Mouse (Mus musculus) ZHBTc4 (cell line): ENCODE results near the gene Yaf2.
"Not testable (repeated sequence)": the region's sequence is repeated elsewhere in the genome, so short reads cannot be mapped to it uniquely, and the experiment has no call there.

ENCODE experiments used
- DNase-seq: peaks from one replicate; pipeline ENCODE4 v3.0.0-alpha.2; 2011; ENCODE audit warnings: low read depth, low spot score

Gene Yaf2

DNA sequence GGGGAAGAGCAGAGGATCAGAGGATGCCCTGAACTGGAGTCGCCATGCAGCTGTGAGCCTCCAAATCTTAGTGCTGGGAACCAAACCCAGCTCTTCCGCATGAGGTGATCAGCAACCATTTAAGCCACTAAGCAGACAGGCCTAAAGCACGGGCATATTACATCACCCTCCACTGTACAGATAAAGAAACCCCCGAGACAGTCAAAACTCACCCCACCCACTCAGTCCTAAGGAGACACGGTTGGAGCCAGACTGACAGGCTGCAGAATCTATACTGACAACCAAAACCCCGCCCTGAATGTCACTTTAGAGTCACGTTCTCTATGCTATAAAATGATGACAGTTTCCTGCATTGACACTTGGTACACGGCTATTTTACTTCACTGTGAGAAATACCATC lies 83.6 kb downstream of the Yaf2 start:
- no peak for DNase-seq

- no peak for DNase-seq
Observed at GRCm38 (mm10) chr15:93252396-93252795, 84.3 kb downstream of the Yaf2 start.

- DNase-seq: peak; percentile 48
Observed at GRCm38 (mm10) chr15:93251553-93252250, 85.0 kb downstream of the Yaf2 start.

DNA sequence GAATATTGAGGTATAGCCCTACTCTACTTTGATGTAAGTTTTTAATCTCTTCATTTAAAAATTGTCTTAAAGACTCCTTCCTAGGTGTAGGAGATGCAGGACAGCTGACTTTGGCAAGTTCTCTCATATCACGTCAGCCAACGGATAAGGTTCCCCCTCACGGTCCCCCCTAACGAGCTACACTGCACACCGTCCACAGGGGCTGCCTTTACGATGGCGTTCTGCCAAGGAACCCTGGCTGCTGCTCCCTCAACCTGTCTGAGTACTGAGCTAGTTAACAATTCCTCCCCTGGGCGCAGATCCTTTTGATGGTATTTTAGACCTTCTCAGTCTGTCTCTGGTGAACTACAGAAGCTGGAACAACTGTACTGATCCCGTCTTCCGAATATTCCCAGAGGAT lies 93.5 kb downstream of the Yaf2 start:
- DNase-seq: no peak

- not testable (repeated sequence) for DNase-seq
Observed at GRCm38 (mm10) chr15:93236456-93236855, 100.3 kb downstream of the Yaf2 start.
